Mouse (Mus musculus) liver, adult 2 months (tissue): ENCODE results near the gene Atp6v0a4. TPM values are rescaled to one million over a fixed set of nuclear protein-coding genes. Genes with fewer than 3 reads are reported as not detected.

ENCODE experiments used
- DNase-seq: peaks from one replicate; pipeline ENCODE4 v3.0.0-alpha.2; 2011; ENCODE audit warnings: low read depth, low spot score; ENCODE audit errors: extremely low read depth
- H3K27ac ChIP-seq: fragments of 200-500 bp; replicated peaks from 2 replicates; pipeline ENCODE4 v1.5.1; 2012; ENCODE audit warnings: low read depth, mild to moderate bottlenecking, control low read depth, inconsistent platforms, low read length; ENCODE audit not compliant: insufficient read depth
- H3K27me3 ChIP-seq: fragments of 200-500 bp; 2 replicates; pipeline ENCODE4 v1.6.1; 2012; ENCODE audit warnings: mild to moderate bottlenecking, moderate library complexity, low read length, inconsistent platforms; ENCODE audit not compliant: control insufficient read depth, insufficient read depth
- H3K36me3 ChIP-seq: fragments of 200-500 bp; 2 replicates; pipeline ENCODE4 v1.6.1; 2012; ENCODE audit warnings: low read length, inconsistent platforms; ENCODE audit not compliant: control insufficient read depth, insufficient read depth
- H3K4me1 ChIP-seq: fragments of 200-500 bp; 2 replicates; pipeline ENCODE4 v1.6.1; 2011; ENCODE audit warnings: low read length; ENCODE audit not compliant: control insufficient read depth, insufficient read depth
- H3K4me3 ChIP-seq: fragments of 200-500 bp; 2 replicates; pipeline ENCODE4 v1.5.1; 2011; ENCODE audit warnings: low read depth, mild to moderate bottlenecking, control low read depth, low read length, moderate library complexity; ENCODE audit not compliant: insufficient read depth
- H3K79me2 ChIP-seq: fragments of 200-500 bp; 2 replicates; pipeline ENCODE4 v1.6.1; 2012; ENCODE audit warnings: inconsistent platforms, mild to moderate bottlenecking, low read length, moderate library complexity; ENCODE audit not compliant: control insufficient read depth, insufficient read depth
- H3K9ac ChIP-seq: fragments of 200-500 bp; 2 replicates; pipeline ENCODE4 v1.6.1; 2012; ENCODE audit warnings: low read depth, mild to moderate bottlenecking, control low read depth, inconsistent platforms, low read length
- CTCF ChIP-seq: fragments of 200-500 bp; IDR thresholded peaks from 2 replicates; pipeline ENCODE4 v1.5.1; 2011; ENCODE audit warnings: low read depth, low read length, control low read depth
- POLR2A ChIP-seq: fragments of 200-500 bp; IDR thresholded peaks from 2 replicates; pipeline ENCODE4 v1.6.1; 2011; ENCODE audit warnings: low read length, control low read depth; ENCODE audit not compliant: insufficient read depth; ENCODE audit errors: extremely low read depth
- WGBS: fragments of 180-500 bp; shearing (Covaris S2); methylation state at CpG from one replicate; pipeline ENCODE4 v1.1.7; 2018; 5-methylcytosine and 5-hydroxymethylcytosine counted together
- polyA plus RNA-seq: library from polyadenylated mRNA; depleted of rRNA; stranded (reverse); fragments of >200 nt; gene quantifications from 2 replicates; pipeline ENCODE4 v1.2.3, GENCODE M21; 2012
- total RNA-seq: library from RNA; depleted of rRNA; stranded (reverse); fragments of >200 nt; gene quantifications from 2 replicates; pipeline ENCODE4 v1.2.3, GENCODE M21; 2014

The Atp6v0a4 gene
- total and polyA plus RNA-seq, 2 experiments: 0.28 to 0.44 TPM

DNA sequence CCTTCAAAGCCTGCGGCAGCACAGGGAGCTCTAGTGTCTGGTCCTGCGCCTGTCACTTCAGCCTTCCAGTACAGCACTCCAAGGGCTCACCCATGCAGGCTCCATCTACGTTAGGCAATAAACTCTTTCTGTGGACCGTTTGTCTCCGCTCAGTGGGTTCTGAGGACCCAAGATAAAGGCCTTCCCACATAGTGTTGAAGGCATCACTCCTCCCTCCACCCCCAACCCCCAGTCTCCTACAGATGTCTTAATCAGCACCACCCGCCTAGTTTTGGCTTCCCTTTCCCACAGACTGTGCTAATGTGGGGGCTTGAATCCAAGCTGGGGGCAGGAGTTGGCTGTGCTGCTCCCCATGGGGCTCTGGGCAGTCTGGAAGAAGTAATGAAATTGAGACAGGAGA, 20.6 kb downstream of the Atp6v0a4 start:
- 85% methylated on average over 6 of the region's 6 CpGs for WGBS
- no peak for DNase-seq
- no peak overlapping the region for H3K9ac ChIP-seq
- no peak overlapping the region for H3K27ac ChIP-seq
- no peaks in the 10 kb centered on the region for H3K27me3 ChIP-seq
- H3K4me3 ChIP-seq: no peak overlapping the region
- H3K79me2 ChIP-seq: no peaks in the 10 kb centered on the region
- H3K4me1 ChIP-seq: no peaks in the 10 kb centered on the region
- TF ChIP-seq POLR2A (no peak), CTCF (no peak)
- H3K36me3 ChIP-seq: no peaks in the 10 kb centered on the region

GRCm38 (mm10) chr6:38102216-38102795, 22.1 kb downstream of the Atp6v0a4 start:
- 91% methylated on average over 7 of the region's 7 CpGs for WGBS
- Histone ChIP-seq H3K79me2 (no peaks in the 10 kb centered on the region), H3K4me3 (no peak overlapping the region), H3K9ac (no peak overlapping the region), H3K27me3 (no peaks in the 10 kb centered on the region), H3K27ac (no peak overlapping the region), H3K4me1 (no peaks in the 10 kb centered on the region), H3K36me3 (no peaks in the 10 kb centered on the region)
- no peak for DNase-seq
- TF ChIP-seq CTCF (no peak), POLR2A (no peak)

DNA sequence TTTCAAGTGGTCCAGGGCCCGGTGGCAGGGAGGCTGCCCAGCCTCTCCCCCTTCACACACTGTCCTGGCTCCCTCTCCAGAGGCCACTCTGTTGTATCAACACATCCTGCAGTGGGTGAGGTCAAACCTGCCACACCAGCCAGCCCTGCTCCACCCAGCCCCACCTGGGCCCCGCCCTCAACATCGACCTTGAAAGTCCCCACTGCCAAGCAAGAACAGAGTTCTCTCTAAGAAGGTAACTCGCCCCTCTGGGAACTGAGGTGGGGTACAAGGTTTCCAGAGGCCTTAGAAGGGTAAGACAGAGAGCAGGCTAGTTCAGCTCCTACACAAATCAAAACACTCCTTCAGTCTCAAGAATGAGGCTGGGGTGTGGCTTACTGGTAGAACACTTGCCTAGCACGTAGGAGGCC, 27.4 kb downstream of the Atp6v0a4 start:
- Histone ChIP-seq H3K79me2 (no peaks in the 10 kb centered on the region), H3K4me1 (no peaks in the 10 kb centered on the region), H3K36me3 (no peaks in the 10 kb centered on the region), H3K27me3 (no peaks in the 10 kb centered on the region), H3K27ac (no peak overlapping the region), H3K4me3 (no peak overlapping the region), H3K9ac (no peak overlapping the region)
- WGBS: 65% methylated on average over 5 of the region's 5 CpGs
- TF ChIP-seq POLR2A: no peak
- no peak for DNase-seq

GRCm38 (mm10) chr6:38094701-38095100, 29.7 kb downstream of the Atp6v0a4 start:
- H3K4me1 ChIP-seq: no peaks in the 10 kb centered on the region
- DNase-seq: no peak
- H3K9ac ChIP-seq: no peak overlapping the region
- no peaks in the 10 kb centered on the region for H3K79me2 ChIP-seq
- H3K4me3 ChIP-seq: no peak overlapping the region
- no peaks in the 10 kb centered on the region for H3K27me3 ChIP-seq
- H3K27ac ChIP-seq: no peak overlapping the region
- 92% methylated on average over 10 of the region's 10 CpGs for WGBS
- TF ChIP-seq CTCF (no peak), POLR2A (no peak)
- H3K36me3 ChIP-seq: no peaks in the 10 kb centered on the region

GRCm38 (mm10) chr6:38092539-38092938, 31.8 kb downstream of the Atp6v0a4 start:
- 94% methylated on average over 8 of the region's 8 CpGs for WGBS
- H3K9ac ChIP-seq: no peak overlapping the region
- no peak overlapping the region for H3K4me3 ChIP-seq
- no peaks in the 10 kb centered on the region for H3K27me3 ChIP-seq
- no peak overlapping the region for H3K27ac ChIP-seq
- H3K36me3 ChIP-seq: no peaks in the 10 kb centered on the region
- no peaks in the 10 kb centered on the region for H3K79me2 ChIP-seq
- no peak for DNase-seq
- TF ChIP-seq CTCF (no peak), POLR2A (no peak)
- no peaks in the 10 kb centered on the region for H3K4me1 ChIP-seq

DNA sequence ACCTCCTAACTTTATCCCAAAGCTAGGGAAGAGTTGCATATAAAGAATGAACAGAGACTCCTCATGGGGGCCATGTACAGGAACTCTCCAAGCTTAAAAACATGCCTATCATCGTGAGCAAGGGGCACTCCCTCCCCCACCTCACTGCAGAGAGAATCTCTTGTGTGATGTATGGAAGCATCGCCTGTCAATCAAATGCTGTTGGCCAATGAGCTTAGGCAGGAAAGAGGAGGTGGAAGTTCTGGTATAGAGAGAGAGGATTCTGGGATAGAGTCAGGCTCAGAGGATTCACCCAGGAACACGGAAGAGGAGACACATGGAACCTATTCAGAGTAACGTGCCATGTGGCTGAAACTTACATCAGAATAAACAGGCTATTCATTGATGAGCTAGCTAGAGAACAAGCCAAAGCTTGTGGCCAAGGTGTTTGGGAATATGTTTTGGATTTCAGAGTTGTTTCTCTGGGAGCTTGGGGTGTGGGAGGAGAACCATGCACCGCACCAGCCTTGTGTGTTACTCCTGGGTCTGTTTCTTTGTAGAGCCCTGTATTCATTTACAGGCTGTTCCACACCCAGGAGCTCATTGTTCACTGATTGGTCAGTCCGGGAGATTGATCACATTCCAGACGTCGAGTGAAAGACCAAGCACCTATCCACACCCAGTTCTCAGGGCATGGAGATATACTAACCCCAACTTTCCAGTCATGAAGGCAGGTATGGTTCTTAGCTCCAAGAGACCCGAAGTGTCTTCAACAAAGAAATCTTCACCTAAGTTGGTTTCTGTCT, 37.0 kb downstream of the Atp6v0a4 start:
- Histone ChIP-seq H3K27ac (no peak overlapping the region), H3K27me3 (no peaks in the 10 kb centered on the region), H3K9ac (no peak overlapping the region), H3K4me1 (no peaks in the 10 kb centered on the region), H3K36me3 (no peaks in the 10 kb centered on the region), H3K79me2 (no peaks in the 10 kb centered on the region), H3K4me3 (no peak overlapping the region)
- 81% methylated on average over 9 of the region's 9 CpGs for WGBS
- TF ChIP-seq POLR2A (no peak), CTCF (no peak)
- DNase-seq: no peak
